Mouse (Mus musculus) spleen, postnatal 14 days (tissue): Measurements from ENCODE around the gene Gm609.
"Not testable (repeated sequence)": the region's sequence is repeated elsewhere in the genome, so short reads cannot be mapped to it uniquely, and the experiment has no call there.

Experiments
- DNase-seq, 2 experiments: peaks; one replicate each; pipeline ENCODE4 v3.0.0; 2021 to 2022; ENCODE audit warnings: low spot score in 2 of 2

Gene Gm609

GRCm38 (mm10) chr16:45492927-45493326 is at the start of gene Gm609:
TSS of gene Gm609 (minus strand) at chr16:45492969.
- no peak for DNase-seq

- DNase-seq, result no peak
Measured at GRCm38 (mm10) chr16:45542108-45542507, 49.3 kb upstream of the Gm609 start.

GRCm38 (mm10) chr16:45538342-45538741 is 45.6 kb upstream of the Gm609 start:
- DNase-seq, result not testable (repeated sequence)

GRCm38 (mm10) chr16:45535009-45535408 is 42.2 kb upstream of the Gm609 start, which contains the start of gene Slc9c1:
TSS of gene Slc9c1 (plus strand) at chr16:45535309.
- DNase-seq, result no peak

- DNase-seq, result no peak
Measured at GRCm38 (mm10) chr16:45531950-45532349, 39.2 kb upstream of the Gm609 start, which contains the start of gene Gm17783. TSS of gene Gm17783 (minus strand) at chr16:45532050.

- DNase-seq, result no peak
Measured at GRCm38 (mm10) chr16:45525551-45525950, 32.8 kb upstream of the Gm609 start.

- no peak for DNase-seq
Measured at GRCm38 (mm10) chr16:45495326-45495725, 2.6 kb upstream of the Gm609 start.

- DNase-seq, result no peak
Measured at GRCm38 (mm10) chr16:45476991-45477390, 15.8 kb downstream of the Gm609 start.

GRCm38 (mm10) chr16:45471836-45472235 is 20.9 kb downstream of the Gm609 start:
- not testable (repeated sequence) for DNase-seq

GRCm38 (mm10) chr16:45454762-45455161 is 38.0 kb downstream of the Gm609 start:
- DNase-seq, result no peak

- DNase-seq, result no peak
Measured at GRCm38 (mm10) chr16:45437230-45437739, 55.5 kb downstream of the Gm609 start.

GRCm38 (mm10) chr16:45435591-45435990 is 57.2 kb downstream of the Gm609 start:
- DNase-seq, result no peak

- no peak for DNase-seq
Measured at GRCm38 (mm10) chr16:45427651-45428050, 65.1 kb downstream of the Gm609 start.

- DNase-seq, result no peak
Measured at GRCm38 (mm10) chr16:45413497-45413896, 79.3 kb downstream of the Gm609 start.

- DNase-seq, result not testable (repeated sequence)
Measured at GRCm38 (mm10) chr16:45409064-45409446, 83.7 kb downstream of the Gm609 start.

- DNase-seq, result peak in 1 of 2 experiments; percentile 26
Measured at GRCm38 (mm10) chr16:45408425-45409063, 84.2 kb downstream of the Gm609 start, which contains the start of gene Cd200. TSS of gene Cd200 (minus strand) at chr16:45409053.

GRCm38 (mm10) chr16:45407645-45408400 is 84.9 kb downstream of the Gm609 start:
- no peak for DNase-seq

- no peak for DNase-seq
Measured at GRCm38 (mm10) chr16:45407091-45407490, 85.7 kb downstream of the Gm609 start.

GRCm38 (mm10) chr16:45402951-45403350 is 89.8 kb downstream of the Gm609 start:
- no peak for DNase-seq

- no peak for DNase-seq
Measured at GRCm38 (mm10) chr16:45402036-45402435, 90.7 kb downstream of the Gm609 start.

GRCm38 (mm10) chr16:45399947-45400555 is 92.7 kb downstream of the Gm609 start:
- DNase-seq, result no peak

GRCm38 (mm10) chr16:45399411-45399810 is 93.4 kb downstream of the Gm609 start:
- DNase-seq, result no peak
